Mouse (Mus musculus) layer of hippocampus, postnatal 36 days (tissue): ENCODE measurements around the gene Adss. TPM values are rescaled to one million over a fixed set of nuclear protein-coding genes. Genes with fewer than 3 reads are reported as not detected.
A peak's percentile ranks its signal among the peaks of the same experiment; 100 is the strongest.
"Not testable (repeated sequence)": the region's sequence is repeated elsewhere in the genome, so short reads cannot be mapped to it uniquely, and the experiment has no call there.

Experiments
- DNase-seq, 2 experiments: peaks; one replicate each; pipeline ENCODE4 v3.0.0; 2022
- total RNA-seq, 2 experiments: library from RNA; stranded (reverse); gene quantifications; 2 replicates each; pipeline ENCODE4 v1.2.3; 2021

Gene Adss
- 10 to 100 TPM; 67.5 to 69.2 TPM for total RNA-seq

- DNase-seq = peak; percentile 99
Measured at GRCm38 (mm10) chr1:177796193-177796939, at the start of gene Adss. Gene Adss (minus strand): TSS chr1:177796511.

GRCm38 (mm10) chr1:177845812-177846211, 49.5 kb upstream of the Adss start:
- not testable (repeated sequence) for DNase-seq

- DNase-seq = not testable (repeated sequence)
Measured at GRCm38 (mm10) chr1:177827776-177828175, 31.5 kb upstream of the Adss start.

GRCm38 (mm10) chr1:177806772-177807171, 10.5 kb upstream of the Adss start:
- DNase-seq = not testable (repeated sequence)

GRCm38 (mm10) chr1:177803511-177803910, 7.2 kb upstream of the Adss start:
- DNase-seq = no peak

GRCm38 (mm10) chr1:177797151-177797755, 942 bp upstream of the Adss start:
- no peak for DNase-seq

- DNase-seq = peak in 1 of 2 experiments; percentile 59
Measured at GRCm38 (mm10) chr1:177795421-177796192, 704 bp downstream of the Adss start.

- DNase-seq = no peak
Measured at GRCm38 (mm10) chr1:177794866-177795265, 1.4 kb downstream of the Adss start.

GRCm38 (mm10) chr1:177792835-177793234, 3.5 kb downstream of the Adss start:
- no peak for DNase-seq

- no peak for DNase-seq
Measured at GRCm38 (mm10) chr1:177777397-177777796, 18.9 kb downstream of the Adss start.

- DNase-seq = no peak
Measured at GRCm38 (mm10) chr1:177768931-177769330, 27.4 kb downstream of the Adss start.

GRCm38 (mm10) chr1:177757249-177757648, 39.1 kb downstream of the Adss start:
- no peak for DNase-seq

- no peak for DNase-seq
Measured at GRCm38 (mm10) chr1:177753496-177753895, 42.8 kb downstream of the Adss start.

- no peak for DNase-seq
Measured at GRCm38 (mm10) chr1:177747869-177748540, 48.3 kb downstream of the Adss start.

- no peak for DNase-seq
Measured at GRCm38 (mm10) chr1:177744521-177745325, 51.6 kb downstream of the Adss start.

GRCm38 (mm10) chr1:177742119-177742518, 54.2 kb downstream of the Adss start:
- DNase-seq = no peak

GRCm38 (mm10) chr1:177740707-177741106, 55.6 kb downstream of the Adss start:
- no peak for DNase-seq

- no peak for DNase-seq
Measured at GRCm38 (mm10) chr1:177737505-177738105, 58.7 kb downstream of the Adss start.

- no peak for DNase-seq
Measured at GRCm38 (mm10) chr1:177731973-177732372, 64.3 kb downstream of the Adss start.

GRCm38 (mm10) chr1:177729043-177730024, 67.0 kb downstream of the Adss start, which contains the start of gene 1700016C15Rik:
Gene 1700016C15Rik (plus strand): TSS chr1:177729814.
- DNase-seq = no peak
